Mouse (Mus musculus): ENCODE measurements at regions not wholly inside any gene's neighbourhood (a gene's known extent, or its start where the extent isn't known, plus 50 kb on each side); places are given as distances from the start of the nearest gene placed in this dataset.

GRCm38 (mm10) chr10:24493936-24494335 is 101.3 kb upstream of the Ccn2 start:
- peak; percentile 72 to 76 for DNase-seq (ENCODE audit: low spot score in 2 of 2)

GRCm38 (mm10) chr10:24519795-24520512 is 75.3 kb upstream of the Ccn2 start:
- DNase-seq (ENCODE audit: low spot score in 2 of 2): no peak

GRCm38 (mm10) chr10:24520515-24520914 is 74.7 kb upstream of the Ccn2 start:
- DNase-seq (ENCODE audit: low spot score in 2 of 2): no peak

DNA sequence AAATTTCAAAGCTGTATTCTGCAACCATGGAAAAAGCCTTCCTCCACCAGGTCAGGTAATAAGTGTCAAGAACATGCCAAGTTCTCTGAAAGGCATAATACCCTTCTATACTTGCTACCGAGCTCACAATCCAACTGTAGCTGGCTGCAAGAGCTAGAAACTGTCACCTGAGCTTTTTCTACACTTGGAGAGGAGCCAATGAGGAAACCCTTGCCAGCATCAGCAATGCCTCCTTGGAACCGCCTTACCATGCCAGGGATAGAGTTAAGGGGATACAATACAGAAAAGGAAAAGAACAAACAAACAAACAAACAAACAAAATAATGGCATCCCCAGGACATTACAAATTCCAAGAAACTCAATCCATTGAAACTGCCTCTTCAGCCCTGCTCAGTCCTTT is 62.5 kb upstream of the Ccn2 start:
- DNase-seq (ENCODE audit: low spot score in 2 of 2): no peak

- no peak for DNase-seq (ENCODE audit: low spot score in 2 of 2)
Observed at GRCm38 (mm10) chr10:24534901-24535300, 60.3 kb upstream of the Ccn2 start.

DNA sequence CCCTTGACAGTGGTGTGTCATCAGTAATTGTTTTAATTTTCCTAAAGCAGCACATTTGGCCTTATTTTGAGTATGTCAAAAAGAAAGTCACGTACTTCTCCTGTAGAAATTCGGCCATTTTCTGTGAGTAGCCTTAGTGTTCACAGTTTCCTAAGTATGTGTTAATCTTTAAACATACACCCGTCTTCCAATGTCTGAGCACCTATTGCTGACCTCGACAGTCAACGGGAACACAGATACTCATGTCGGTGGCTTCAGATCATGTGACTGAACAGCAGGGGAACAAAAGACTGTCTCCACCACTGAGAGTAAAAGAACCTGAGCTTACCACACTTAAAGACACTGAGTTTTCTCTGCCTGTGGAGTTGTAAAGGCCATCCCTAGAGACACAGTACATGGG is 59.8 kb upstream of the Ccn2 start:
- DNase-seq (ENCODE audit: low spot score in 2 of 2): no peak

DNA sequence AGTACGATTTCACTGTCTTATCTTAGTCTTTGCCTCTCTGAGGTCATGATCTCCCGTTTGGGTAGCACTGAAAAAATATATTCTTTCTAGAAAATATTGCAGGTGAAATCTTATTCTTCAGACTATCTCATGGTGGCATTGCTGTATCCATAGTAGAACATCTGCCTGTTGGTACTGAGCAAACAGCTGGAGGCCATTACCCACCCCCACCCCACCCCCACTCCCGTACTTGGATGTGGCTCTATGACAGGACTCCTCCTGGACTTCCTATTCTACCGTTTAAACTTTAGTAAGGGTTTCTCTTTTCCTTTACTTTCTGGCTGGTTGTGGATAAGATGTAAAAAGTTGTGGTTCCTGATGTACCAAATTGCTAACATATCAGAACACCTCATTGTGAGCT is 53.3 kb upstream of the Ccn2 start:
- DNase-seq (ENCODE audit: low spot score in 2 of 2): no peak
